Mouse (Mus musculus): Measurements from ENCODE around the gene Sdhaf1. TPM values are rescaled to one million over a fixed set of nuclear protein-coding genes. Genes with fewer than 3 reads are reported as not detected.

Gene Sdhaf1
- polyA plus RNA-seq, 1 experiment from 2014 or later, result 6.6 TPM

- no peaks in the 10 kb centered on the region for H3K9me3 ChIP-seq (replicated peaks)
- no peak overlapping the region for H3K9ac ChIP-seq
- WGBS (ENCODE audit: insufficient replicate concordance), result 19% methylated on average over 21 of the region's 21 CpGs
Measured at GRCm38 (mm10) chr7:30346635-30347379, 23.1 kb upstream of the Sdhaf1 start.

DNA sequence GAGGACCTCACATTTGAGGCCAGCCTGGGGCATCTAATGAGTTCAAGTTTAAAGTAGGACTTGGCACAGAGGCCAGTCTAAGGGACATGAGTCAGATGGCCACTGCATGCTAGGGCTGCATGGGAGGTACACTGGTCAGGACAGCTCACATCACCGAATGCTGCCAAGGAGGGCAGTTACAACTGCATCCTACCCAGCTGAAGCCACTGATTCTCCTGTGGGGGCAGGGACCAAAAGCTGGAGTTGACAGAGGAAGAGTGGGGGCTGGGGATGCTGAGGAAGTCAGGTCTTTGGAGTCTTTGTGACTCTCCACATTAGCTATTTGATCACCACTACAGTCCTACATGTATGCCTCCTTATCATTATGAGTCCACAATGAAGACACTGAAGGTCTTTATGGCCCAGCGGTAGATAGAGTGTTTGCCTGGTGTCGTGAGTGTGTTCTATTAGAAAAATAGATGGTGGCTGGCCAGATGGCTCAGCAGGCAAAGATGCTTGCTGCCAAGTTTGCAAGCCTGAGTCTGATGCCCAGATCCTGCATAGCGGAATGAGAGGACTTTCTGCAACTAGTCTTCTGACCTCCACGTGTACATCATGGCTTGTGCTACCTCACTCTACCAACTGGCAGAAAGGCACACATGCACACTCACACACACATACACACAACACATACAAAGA lies 15.9 kb upstream of the Sdhaf1 start:
- Histone ChIP-seq H3K27me3 (peaks cover 18% of the 10 kb centered on the region), H3K4me3 (replicated peaks) (no peak overlapping the region), H3K36me3 (no peaks in the 10 kb centered on the region), H3K9ac (no peak overlapping the region), H3K4me1 (replicated peaks) (no peaks in the 10 kb centered on the region), H3K4me2 (no peak overlapping the region), H3K9me3 (replicated peaks) (no peaks in the 10 kb centered on the region), H3K27ac (no peak overlapping the region)
- 62% methylated on average over 5 of the region's 5 CpGs for WGBS (ENCODE audit: insufficient replicate concordance)
- no peak for ATAC-seq (ENCODE audit: low read depth)
- DNase-seq, result no peak

More at GRCm38 (mm10) chr7:30346635-30347379, 23.1 kb upstream of the Sdhaf1 start:
- ATAC-seq (ENCODE audit: low read depth), result no peak
- Histone ChIP-seq H3K27me3 (peaks cover 36% of the 10 kb centered on the region), H3K4me3 (replicated peaks) (no peak overlapping the region), H3K4me1 (replicated peaks) (0 out of 2 replicates have a peak, but pooled peaks cover 2% of the 10 kb centered on the region), H3K27ac (no peak overlapping the region), H3K36me3 (no peaks in the 10 kb centered on the region), H3K4me2 (no peak overlapping the region)
- peak; percentile 24 for DNase-seq

DNA sequence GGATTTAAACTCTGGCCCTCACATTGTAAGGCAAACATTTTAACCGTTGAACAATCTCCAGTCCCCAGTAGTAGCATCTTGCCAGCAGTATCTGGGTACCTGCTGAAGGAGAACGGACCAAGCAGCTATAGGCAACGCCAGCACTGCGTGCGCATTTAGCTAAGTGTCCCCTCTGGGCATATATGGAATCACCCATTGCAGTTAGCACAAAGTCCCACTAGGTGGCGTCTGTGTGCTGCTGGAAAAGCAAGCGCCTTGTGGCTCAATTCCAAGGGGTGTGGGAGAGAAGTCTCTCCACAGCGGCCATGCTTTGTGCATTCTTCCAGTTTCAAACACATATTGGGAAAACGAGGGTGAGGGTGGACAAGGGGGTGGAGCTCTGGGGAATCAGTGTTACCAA lies 12.7 kb upstream of the Sdhaf1 start:
- DNase-seq (peak; percentile 46), ATAC-seq (ENCODE audit: low read depth) (no peak)
- Histone ChIP-seq H3K27ac (no peak overlapping the region), H3K36me3 (no peaks in the 10 kb centered on the region), H3K4me3 (replicated peaks) (no peak overlapping the region), H3K9me3 (replicated peaks) (no peaks in the 10 kb centered on the region), H3K9ac (no peak overlapping the region), H3K27me3 (peaks cover 44% of the 10 kb centered on the region), H3K4me2 (no peak overlapping the region), H3K4me1 (replicated peaks) (no peaks in the 10 kb centered on the region)
- WGBS (ENCODE audit: insufficient replicate concordance), result 3% methylated on average over 9 of the region's 9 CpGs

- H3K9ac ChIP-seq, result no peak overlapping the region
- ATAC-seq (ENCODE audit: low read depth), result no peak
- H3K27me3 ChIP-seq, result peaks cover 49% of the 10 kb centered on the region
- H3K9me3 ChIP-seq (replicated peaks), result no peaks in the 10 kb centered on the region
- no peak overlapping the region for H3K4me2 ChIP-seq
- no peak overlapping the region for H3K27ac ChIP-seq
- H3K4me1 ChIP-seq (replicated peaks), result no peaks in the 10 kb centered on the region
- WGBS (ENCODE audit: insufficient replicate concordance), result 67% methylated on average over 6 of the region's 6 CpGs
- no peak for DNase-seq
- no peaks in the 10 kb centered on the region for H3K36me3 ChIP-seq
- H3K4me3 ChIP-seq (replicated peaks), result no peak overlapping the region
Measured at GRCm38 (mm10) chr7:30335688-30336087, 12.0 kb upstream of the Sdhaf1 start.

DNA sequence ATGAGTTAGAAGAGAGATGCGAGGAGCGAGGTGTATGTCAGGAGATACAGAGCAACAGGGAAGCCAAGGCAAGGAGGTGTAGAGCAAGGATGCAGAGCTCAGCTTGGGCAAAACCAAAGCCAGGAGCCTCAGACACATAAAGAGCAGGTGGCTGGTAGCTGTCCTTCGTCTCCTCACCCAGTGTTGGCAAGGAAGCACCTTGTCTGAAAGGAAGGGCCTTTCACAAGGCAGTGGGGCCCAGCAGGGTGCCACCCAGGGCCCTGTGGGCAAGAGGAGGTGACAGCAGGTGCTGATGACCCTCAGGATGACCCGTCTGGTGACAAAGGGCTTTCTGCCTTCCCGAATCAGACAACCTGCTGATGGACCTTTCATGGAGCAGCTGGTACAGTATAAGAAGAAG lies 10.9 kb upstream of the Sdhaf1 start:
- 37% methylated on average over 5 of the region's 5 CpGs for WGBS (ENCODE audit: insufficient replicate concordance)
- H3K9me3 ChIP-seq (replicated peaks), result no peaks in the 10 kb centered on the region
- H3K27me3 ChIP-seq, result peaks cover 49% of the 10 kb centered on the region
- H3K4me2 ChIP-seq, result no peak overlapping the region
- no peaks in the 10 kb centered on the region for H3K4me1 ChIP-seq (replicated peaks)
- H3K9ac ChIP-seq, result no peak overlapping the region
- no peak for ATAC-seq (ENCODE audit: low read depth)
- no peak for DNase-seq
- no peak overlapping the region for H3K27ac ChIP-seq
- H3K4me3 ChIP-seq (replicated peaks), result no peak overlapping the region
- H3K36me3 ChIP-seq, result no peaks in the 10 kb centered on the region

GRCm38 (mm10) chr7:30333436-30333835 lies 9.7 kb upstream of the Sdhaf1 start:
- Histone ChIP-seq H3K36me3 (no peaks in the 10 kb centered on the region), H3K9ac (no peak overlapping the region), H3K4me2 (no peak overlapping the region), H3K27me3 (peaks cover 47% of the 10 kb centered on the region), H3K9me3 (replicated peaks) (no peaks in the 10 kb centered on the region), H3K27ac (no peak overlapping the region), H3K4me3 (replicated peaks) (no peak overlapping the region), H3K4me1 (replicated peaks) (no peaks in the 10 kb centered on the region)
- WGBS (ENCODE audit: insufficient replicate concordance), result 38% methylated on average over 4 of the region's 4 CpGs
- no peak for ATAC-seq (ENCODE audit: low read depth)
- no peak for DNase-seq

- DNase-seq (no peak), ATAC-seq (ENCODE audit: low read depth) (no peak)
- WGBS (ENCODE audit: insufficient replicate concordance), result 47% methylated on average over 18 of the region's 18 CpGs
- Histone ChIP-seq H3K4me2 (no peak overlapping the region), H3K9ac (no peak overlapping the region), H3K4me1 (replicated peaks) (no peaks in the 10 kb centered on the region), H3K4me3 (replicated peaks) (no peak overlapping the region), H3K9me3 (replicated peaks) (no peaks in the 10 kb centered on the region), H3K27ac (no peak overlapping the region), H3K27me3 (peaks cover 50% of the 10 kb centered on the region), H3K36me3 (no peaks in the 10 kb centered on the region)
Measured at GRCm38 (mm10) chr7:30332622-30333259, 9.0 kb upstream of the Sdhaf1 start.

DNA sequence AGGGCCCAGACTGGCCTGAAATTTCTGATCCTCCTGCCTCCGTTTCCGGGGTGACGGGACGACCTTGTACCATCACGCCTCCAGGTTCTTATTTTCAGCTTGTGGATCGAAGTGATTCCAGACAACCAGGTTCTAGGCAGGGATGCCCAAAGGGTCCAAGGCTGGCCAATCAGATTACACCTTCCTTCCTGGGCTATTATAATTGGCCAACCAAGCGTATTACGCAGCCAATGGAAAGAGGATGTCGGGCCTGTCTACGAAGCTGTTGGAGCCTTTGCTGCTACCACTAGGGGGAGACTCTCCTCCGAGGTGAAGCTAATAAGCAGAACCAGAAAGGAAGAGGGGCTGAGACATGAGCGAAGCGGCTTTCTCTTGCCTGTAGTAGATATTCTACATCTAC lies 8.2 kb upstream of the Sdhaf1 start:
- DNase-seq (peak; percentile 44), ATAC-seq (ENCODE audit: low read depth) (peak; percentile 70)
- Histone ChIP-seq H3K9ac (no peak overlapping the region), H3K4me2 (no peak overlapping the region), H3K4me1 (replicated peaks) (no peaks in the 10 kb centered on the region), H3K9me3 (replicated peaks) (no peaks in the 10 kb centered on the region), H3K27me3 (peaks cover 56% of the 10 kb centered on the region), H3K36me3 (no peaks in the 10 kb centered on the region), H3K27ac (no peak overlapping the region), H3K4me3 (replicated peaks) (no peak overlapping the region)
- WGBS (ENCODE audit: insufficient replicate concordance), result 12% methylated on average over 13 of the region's 13 CpGs

DNA sequence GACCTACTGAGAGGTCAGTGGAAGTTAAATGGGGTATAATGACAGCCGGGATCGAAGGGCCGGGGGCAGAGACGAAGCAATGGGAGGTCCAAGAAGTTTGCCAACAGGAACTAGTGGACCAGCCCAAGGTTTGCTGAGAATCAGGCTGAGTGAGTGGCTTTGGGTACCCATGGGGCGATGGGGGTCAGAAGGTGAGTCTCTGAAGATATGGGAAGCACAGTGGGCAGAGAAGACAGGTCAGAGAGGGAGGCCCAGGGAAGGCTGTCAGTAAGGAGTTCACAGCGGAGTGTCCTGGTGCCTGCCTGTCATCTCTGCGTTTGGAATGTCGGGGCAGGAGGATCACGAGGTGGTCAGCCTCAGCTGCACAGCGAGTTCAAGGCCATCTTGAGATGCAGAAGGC lies 4.7 kb upstream of the Sdhaf1 start:
- Histone ChIP-seq H3K36me3 (no peaks in the 10 kb centered on the region), H3K27ac (no peak overlapping the region), H3K9me3 (replicated peaks) (no peaks in the 10 kb centered on the region), H3K27me3 (peaks cover 29% of the 10 kb centered on the region), H3K4me2 (no peak overlapping the region), H3K4me1 (replicated peaks) (peaks cover under 1% of the 10 kb centered on the region; the same call in 1 of the 2 replicates), H3K9ac (no peak overlapping the region), H3K4me3 (replicated peaks) (no peak overlapping the region)
- DNase-seq (no peak), ATAC-seq (ENCODE audit: low read depth) (no peak)
- 50% methylated on average over 10 of the region's 10 CpGs for WGBS (ENCODE audit: insufficient replicate concordance)

GRCm38 (mm10) chr7:30327140-30327539 lies 3.4 kb upstream of the Sdhaf1 start:
- H3K4me3 ChIP-seq (replicated peaks), result no peak overlapping the region
- no peak for ATAC-seq (ENCODE audit: low read depth)
- no peak for DNase-seq
- no peak overlapping the region for H3K4me2 ChIP-seq
- H3K4me1 ChIP-seq (replicated peaks), result peaks cover 11% of the 10 kb centered on the region
- no peaks in the 10 kb centered on the region for H3K9me3 ChIP-seq (replicated peaks)
- no peaks in the 10 kb centered on the region for H3K36me3 ChIP-seq
- WGBS (ENCODE audit: insufficient replicate concordance), result 58% methylated on average over 15 of the region's 15 CpGs
- H3K27ac ChIP-seq, result no peak overlapping the region
- H3K27me3 ChIP-seq, result peaks cover 22% of the 10 kb centered on the region
- H3K9ac ChIP-seq, result no peak overlapping the region

DNA sequence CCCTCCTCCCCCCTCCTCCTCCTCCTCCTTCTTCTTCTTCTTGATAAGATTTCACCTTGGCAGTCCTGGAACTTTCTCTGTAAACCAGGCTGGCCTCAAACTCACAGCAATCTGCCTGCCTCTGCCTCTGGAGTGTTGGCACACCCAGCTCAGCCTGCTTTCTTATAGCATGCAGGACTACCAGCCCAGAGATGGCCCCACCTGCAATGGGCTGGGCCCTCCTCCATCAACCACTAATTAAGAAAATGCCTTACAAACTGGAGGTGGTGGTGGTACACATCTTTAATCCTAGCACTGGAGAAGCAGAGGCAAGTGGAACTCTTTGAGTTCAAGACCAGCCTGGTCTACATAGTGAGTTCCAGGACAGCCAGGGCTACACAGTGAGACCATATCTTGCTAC lies 2.7 kb upstream of the Sdhaf1 start:
- no peak overlapping the region for H3K27ac ChIP-seq
- peaks cover 13% of the 10 kb centered on the region for H3K4me1 ChIP-seq (replicated peaks)
- H3K27me3 ChIP-seq, result peaks cover 16% of the 10 kb centered on the region
- ATAC-seq (ENCODE audit: low read depth) (no peak), DNase-seq (no peak)
- no peak overlapping the region for H3K4me2 ChIP-seq
- no peak overlapping the region for H3K9ac ChIP-seq
- no peak overlapping the region for H3K4me3 ChIP-seq (replicated peaks)
- no peaks in the 10 kb centered on the region for H3K9me3 ChIP-seq (replicated peaks)
- no peaks in the 10 kb centered on the region for H3K36me3 ChIP-seq

All from liver, embryonic 13.5 days (tissue).